Mouse (Mus musculus) liver, postnatal 0 days (tissue): ENCODE data around the gene Amot.

Experiments used
- CTCF ChIP-seq: sonication (generic); IDR thresholded peaks from 2 replicates; pipeline ENCODE4 v1.5.1; 2016; ENCODE audit warnings: antibody characterized with exemption, low read depth
- EP300 ChIP-seq: IDR thresholded peaks from 2 replicates; pipeline ENCODE4 v1.6.1; 2016; ENCODE audit warnings: antibody characterized with exemption, low read depth, mild to moderate bottlenecking

GRCm38 (mm10) chrX:145456251-145456650 lies 48.7 kb downstream of the Amot start:
- TF ChIP-seq EP300 (no peak), CTCF (no peak)
